Mouse (Mus musculus): ENCODE measurements around the gene Btbd35f13. TPM values are rescaled to one million over a fixed set of nuclear protein-coding genes. Genes with fewer than 3 reads are reported as not detected.
"Not testable (repeated sequence)": the region's sequence is repeated elsewhere in the genome, so short reads cannot be mapped to it uniquely, and the experiment has no call there.

Gene Btbd35f13
- polyA plus RNA-seq (2012; ENCODE audit: insufficient read depth, insufficient read length, missing spikeins): not detected in 2 replicates

GRCm38 (mm10) chrX:33656872-33657271, at the start of gene Btbd35f13:
Btbd35f13 (plus strand) TSS chrX:33657172.
- not testable (repeated sequence) for H3K4me1 ChIP-seq (ENCODE audit: control insufficient read depth, insufficient read depth, low read length); H3K4me3 ChIP-seq (ENCODE audit: insufficient read depth, low read length); H3K27ac ChIP-seq (ENCODE audit: insufficient read depth, low read depth, low read length)

GRCm38 (mm10) chrX:33702249-33702648, 45.3 kb downstream of the Btbd35f13 start, which contains the start of gene Btbd35f14:
Btbd35f14 (minus strand) TSS chrX:33702349.
- not testable (repeated sequence) for H3K4me3 ChIP-seq (ENCODE audit: insufficient read depth, low read length); H3K27ac ChIP-seq (ENCODE audit: insufficient read depth, low read depth, low read length); H3K4me1 ChIP-seq (ENCODE audit: control insufficient read depth, insufficient read depth, low read length)

Other genes starting within 250 kb of the Btbd35f13 start
- gene Btbd35f15, start 79.9 kb upstream of the Btbd35f13 start, polyA plus RNA-seq (2012; ENCODE audit: insufficient read depth, insufficient read length, missing spikeins): not detected in 2 replicates
- not detected in 2 replicates for gene Btbd35f14, start 45.2 kb downstream of the Btbd35f13 start, polyA plus RNA-seq (2012; ENCODE audit: insufficient read depth, insufficient read length, missing spikeins)

Measured in bone marrow macrophage, adult 2 months (primary cell).